Mouse (Mus musculus) gastrocnemius, postnatal 25 days (tissue): ENCODE results near the gene N6amt1. TPM values are rescaled to one million over a fixed set of nuclear protein-coding genes. Genes with fewer than 3 reads are reported as not detected.

Experiments used
- DNase-seq: peaks from one replicate; pipeline ENCODE4 v3.0.0; 2022
- total RNA-seq, 2 experiments: library from RNA; stranded (reverse); gene quantifications; 1 replicate in 1 of 2; 2 replicates in 1 of 2; pipeline ENCODE4 v1.2.3; 2021

N6amt1 gene
- total RNA-seq, 2 experiments from 2014 or later, result 6.6 to 7.1 TPM

DNA sequence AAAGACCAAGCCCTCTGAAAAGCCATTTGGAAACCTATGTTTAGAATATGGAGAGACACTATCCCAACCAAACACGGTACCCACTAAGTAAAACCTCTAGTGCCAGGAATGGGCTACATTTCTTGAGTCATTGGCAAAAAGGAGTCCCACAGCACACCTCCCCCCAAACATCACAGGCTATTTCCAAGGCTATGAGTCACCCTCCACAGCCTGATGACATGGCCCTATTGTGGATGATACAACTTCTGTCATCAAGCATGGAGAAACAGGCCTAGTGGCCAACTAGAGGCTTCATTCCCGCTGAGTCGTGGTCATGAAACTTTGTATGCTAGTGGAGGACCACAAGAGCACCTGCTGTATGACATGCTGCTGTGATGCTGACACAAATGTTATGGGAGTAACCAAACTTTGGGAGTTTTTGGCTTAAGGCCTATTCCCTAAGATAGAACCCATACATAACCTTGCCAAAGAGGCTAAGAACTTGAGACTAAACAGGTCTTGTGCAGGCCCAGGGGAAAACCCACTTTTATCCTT, 33.5 kb downstream of the N6amt1 start:
- DNase-seq, result no peak

DNA sequence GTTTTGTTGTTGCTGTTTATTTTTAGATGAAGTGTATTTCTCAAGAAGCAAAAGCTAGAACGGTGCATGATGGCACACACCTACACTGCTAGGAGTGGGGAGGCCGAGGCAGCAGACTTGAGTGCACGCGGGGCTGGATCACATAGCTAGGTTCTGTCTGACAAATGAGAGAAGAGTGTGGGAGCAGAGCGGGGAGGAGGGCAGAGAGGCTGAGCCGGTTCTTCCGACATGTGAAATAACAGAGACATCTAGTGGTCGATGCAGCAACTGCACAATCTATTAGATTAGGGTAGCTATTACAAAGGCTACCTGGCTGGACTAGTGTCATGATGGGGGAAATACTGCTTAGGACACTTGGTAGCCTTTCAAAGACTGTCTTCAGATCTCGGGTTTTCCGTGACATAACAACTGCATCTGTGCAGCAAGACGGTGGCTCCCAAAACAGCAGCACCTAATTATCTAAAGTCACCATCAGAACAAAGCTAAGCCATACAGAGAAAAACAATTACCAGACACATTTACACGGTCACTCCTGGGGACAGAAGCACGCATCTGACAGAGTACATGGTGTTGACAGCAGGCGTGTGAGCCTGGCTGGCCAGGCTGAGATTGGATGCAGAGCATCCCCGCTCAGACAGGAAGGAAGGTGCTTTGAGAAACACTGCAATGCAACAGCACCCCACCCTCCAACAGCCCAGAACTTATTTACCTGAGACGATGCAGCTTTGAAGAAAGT, 40.0 kb downstream of the N6amt1 start:
- DNase-seq, result peak; percentile 16

DNA sequence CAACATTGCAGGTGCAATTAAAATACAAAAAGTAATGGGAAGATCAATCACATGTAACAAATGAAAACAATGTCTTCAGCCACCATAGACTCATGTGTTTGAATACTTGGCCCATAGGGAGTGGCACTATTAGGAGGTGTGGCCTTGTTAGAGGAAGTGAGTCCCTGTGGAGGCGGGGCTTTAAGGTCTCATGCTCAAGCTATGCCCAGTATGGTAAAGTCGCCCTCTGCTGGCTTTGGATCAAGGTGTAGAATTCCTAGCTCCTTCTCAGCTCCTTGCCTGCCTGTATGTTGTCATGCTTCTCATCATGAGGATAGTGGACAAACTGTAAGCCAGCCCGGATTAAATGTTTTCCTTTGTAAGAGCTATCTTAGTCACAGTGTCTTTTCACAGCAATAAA, 51.0 kb downstream of the N6amt1 start:
- DNase-seq, result no peak

Other genes starting within 250 kb of the N6amt1 start
- 10 to 100 TPM; 21.2 to 23.0 TPM for gene Ltn1, start 78.4 kb downstream of the N6amt1 start, total RNA-seq
- gene Rwdd2b, start 86.4 kb downstream of the N6amt1 start, total RNA-seq, result 1 to 10 TPM; 3.6 to 3.9 TPM
- gene Usp16, start 100.5 kb downstream of the N6amt1 start, total RNA-seq, result 10 to 100 TPM; 38.3 to 47.5 TPM
- gene Cct8, start 141.7 kb downstream of the N6amt1 start, total RNA-seq, result 100 to 1,000 TPM; 111 to 117 TPM
- gene Map3k7cl, start 199.1 kb downstream of the N6amt1 start, total RNA-seq, result 10 to 100 TPM; 11.5 to 17.4 TPM